ENCODE assay signal across 31 mouse cellular contexts in the genomic region with DNA sequence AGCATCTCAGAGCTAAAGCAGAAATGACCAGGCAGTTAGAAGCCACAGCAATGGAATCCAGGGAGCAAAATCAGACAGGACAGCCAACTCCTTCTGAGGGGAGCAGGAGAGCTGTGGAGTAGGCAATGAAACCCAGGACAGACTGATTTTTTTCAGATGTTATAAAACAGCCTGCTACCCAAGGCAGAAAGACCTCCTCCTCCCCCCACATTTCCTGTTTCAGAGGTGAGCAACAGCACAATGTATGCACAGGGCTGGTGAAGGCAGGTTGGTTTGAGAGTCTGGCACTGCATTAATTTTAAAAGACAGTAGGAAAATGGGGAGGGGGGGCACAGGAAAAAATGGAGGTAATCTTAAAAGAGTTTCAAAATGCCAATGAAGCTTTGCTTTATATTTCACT. TPM values are rescaled to one million over a fixed set of nuclear protein-coding genes. Genes with fewer than 3 reads are reported as not detected.
"Had no signal": no experiment of that assay in that cellular context is flagged by ENCODE, and none has a peak within 500 bp of the region (broad histone marks: within the 10 kb centered on the region; RNA-seq: fewer than 3 reads in every experiment).

No protein-coding gene starts in this region.

- H3K36me3 ChIP-seq: kidney, embryonic 15.5 days; liver, embryonic 13.5 days; midbrain, embryonic 12.5 days had no signal

- DNase-seq: kidney, postnatal 10 days; kidney, postnatal 36 days; layer of hippocampus, postnatal 36 days; liver, embryonic 13.5 days; lung, adult 2 months; lung, postnatal 14 days; lung, postnatal 4 days; right cerebral cortex, postnatal 4 days; thymus, adult 2 months; thymus, postnatal 14 days; thymus, postnatal 4 days had no signal

- H3K4me2 ChIP-seq: kidney, embryonic 15.5 days; liver, embryonic 13.5 days; midbrain, embryonic 12.5 days had no signal

- H3K4me3 ChIP-seq: kidney, embryonic 15.5 days; left cerebral cortex, adult 2 months; liver, embryonic 13.5 days; midbrain, embryonic 12.5 days; myocyte had no signal

- H3K27ac ChIP-seq: kidney, embryonic 15.5 days; left cerebral cortex, adult 2 months; liver, embryonic 13.5 days; midbrain, embryonic 12.5 days; stomach, postnatal 0 days had no signal

- H3K9me3 ChIP-seq: kidney, embryonic 15.5 days; liver, embryonic 13.5 days; midbrain, embryonic 12.5 days had no signal

- H3K27me3 ChIP-seq: kidney, embryonic 15.5 days; liver, embryonic 13.5 days; midbrain, embryonic 12.5 days had no signal

- ATAC-seq: midbrain, embryonic 16.5 days had no signal

- H3K4me1 ChIP-seq: kidney, embryonic 15.5 days; liver, embryonic 13.5 days; midbrain, embryonic 12.5 days had no signal

- H3K9ac ChIP-seq: kidney, embryonic 15.5 days; liver, embryonic 13.5 days; midbrain, embryonic 12.5 days had no signal

RNA-seq across cellular contexts. Expression of a gene that starts 14.8 kb away (rescaled TPM):
- total RNA-seq: layer of hippocampus, adult 8-10 months; layer of hippocampus, postnatal 10 days; layer of hippocampus, postnatal 36 days; left cerebral cortex, adult 2 months; left cerebral cortex, postnatal 10 days; left cerebral cortex, postnatal 36 days; liver, adult 2 months; megakaryocyte progenitor cell, adult 5-6 weeks; monocyte, adult 5-6 weeks had no signal
- polyA plus RNA-seq: kidney, embryonic 15.5 days; limb, embryonic 11.5 days; limb, embryonic 14.5 days; liver, adult 2 months; liver, embryonic 13.5 days; liver, embryonic 16.5 days; lung, adult 2 months; lung, embryonic 16.5 days; midbrain, embryonic 12.5 days; midbrain, embryonic 16.5 days; myocyte; neural tube, embryonic 11.5 days; neural tube, embryonic 14.5 days; stomach, embryonic 14.5 days; stomach, postnatal 0 days; thymus, adult 2 months had no signal

RNA-seq across cellular contexts. Expression of a gene that starts 41.0 kb away (rescaled TPM):
- total RNA-seq: layer of hippocampus, adult 8-10 months; layer of hippocampus, postnatal 10 days; layer of hippocampus, postnatal 36 days; left cerebral cortex, adult 2 months; left cerebral cortex, postnatal 10 days; left cerebral cortex, postnatal 36 days; liver, adult 2 months; megakaryocyte progenitor cell, adult 5-6 weeks; monocyte, adult 5-6 weeks had no signal
- polyA plus RNA-seq: kidney, embryonic 15.5 days; limb, embryonic 11.5 days; limb, embryonic 14.5 days; liver, adult 2 months; liver, embryonic 13.5 days; liver, embryonic 16.5 days; lung, adult 2 months; lung, embryonic 16.5 days; midbrain, embryonic 12.5 days; midbrain, embryonic 16.5 days; myocyte; neural tube, embryonic 11.5 days; neural tube, embryonic 14.5 days; stomach, embryonic 14.5 days; stomach, postnatal 0 days; thymus, adult 2 months had no signal

RNA-seq across cellular contexts. Expression of a gene that starts 56.8 kb away (rescaled TPM):
- total RNA-seq: layer of hippocampus, adult 8-10 months; layer of hippocampus, postnatal 10 days; layer of hippocampus, postnatal 36 days; left cerebral cortex, adult 2 months; left cerebral cortex, postnatal 10 days; left cerebral cortex, postnatal 36 days; liver, adult 2 months; megakaryocyte progenitor cell, adult 5-6 weeks; monocyte, adult 5-6 weeks had no signal
- polyA plus RNA-seq: kidney, embryonic 15.5 days; limb, embryonic 11.5 days; limb, embryonic 14.5 days; liver, adult 2 months; liver, embryonic 13.5 days; liver, embryonic 16.5 days; lung, adult 2 months; lung, embryonic 16.5 days; midbrain, embryonic 12.5 days; midbrain, embryonic 16.5 days; myocyte; neural tube, embryonic 11.5 days; neural tube, embryonic 14.5 days; stomach, embryonic 14.5 days; stomach, postnatal 0 days; thymus, adult 2 months had no signal
